Mouse (Mus musculus) urinary bladder, adult 2 months (tissue): Measurements from ENCODE around the gene Gm49027. TPM values are rescaled to one million over a fixed set of nuclear protein-coding genes. Genes with fewer than 3 reads are reported as not detected.
"Not testable (repeated sequence)": the region's sequence is repeated elsewhere in the genome, so short reads cannot be mapped to it uniquely, and the experiment has no call there.

ENCODE experiments used
- DNase-seq: peaks from one replicate; pipeline ENCODE4 v3.0.0; 2022; ENCODE audit warnings: low spot score
- polyA plus RNA-seq: library from polyadenylated mRNA; depleted of rRNA; stranded (reverse); fragments of >200 nt; gene quantifications from 2 replicates; pipeline ENCODE4 v1.2.3, GENCODE M21; 2012; rRNA removed

Gene Gm49027
- 0.51 and 1.1 TPM in 2 replicates for polyA plus RNA-seq

GRCm38 (mm10) chr5:123525281-123525680 is at the start of gene Gm49027:
Gene Gm49027 (minus strand): TSS chr5:123525488.
- no peak for DNase-seq

- no peak for DNase-seq
Observed at GRCm38 (mm10) chr5:123573362-123573761, 48.1 kb upstream of the Gm49027 start.

- DNase-seq, result peak; percentile 96
Observed at GRCm38 (mm10) chr5:123572357-123573186, 47.3 kb upstream of the Gm49027 start, which contains the start of gene Vps33a. Gene Vps33a (minus strand): TSS chr5:123573038.

- DNase-seq, result no peak
Observed at GRCm38 (mm10) chr5:123561128-123561527, 35.8 kb upstream of the Gm49027 start.

GRCm38 (mm10) chr5:123559588-123559987 is 34.3 kb upstream of the Gm49027 start:
- DNase-seq, result no peak

GRCm38 (mm10) chr5:123556451-123556850 is 31.2 kb upstream of the Gm49027 start:
- DNase-seq, result no peak

- DNase-seq, result no peak
Observed at GRCm38 (mm10) chr5:123555693-123556092, 30.4 kb upstream of the Gm49027 start.

GRCm38 (mm10) chr5:123533801-123534200 is 8.5 kb upstream of the Gm49027 start:
- no peak for DNase-seq

GRCm38 (mm10) chr5:123530056-123530455 is 4.8 kb upstream of the Gm49027 start:
- DNase-seq, result no peak

- no peak for DNase-seq
Observed at GRCm38 (mm10) chr5:123528641-123529040, 3.4 kb upstream of the Gm49027 start.

- no peak for DNase-seq
Observed at GRCm38 (mm10) chr5:123525916-123526495, 718 bp upstream of the Gm49027 start.

- no peak for DNase-seq
Observed at GRCm38 (mm10) chr5:123524393-123524750, 916 bp downstream of the Gm49027 start.

GRCm38 (mm10) chr5:123523692-123524392 is 1.4 kb downstream of the Gm49027 start, which contains the start of gene Diablo:
Gene Diablo (minus strand): TSS chr5:123524176.
- DNase-seq, result peak; percentile 95

- no peak for DNase-seq
Observed at GRCm38 (mm10) chr5:123522166-123522565, 3.1 kb downstream of the Gm49027 start.

GRCm38 (mm10) chr5:123521621-123522020 is 3.7 kb downstream of the Gm49027 start:
- no peak for DNase-seq

GRCm38 (mm10) chr5:123520666-123521065 is 4.6 kb downstream of the Gm49027 start:
- DNase-seq, result no peak

- no peak for DNase-seq
Observed at GRCm38 (mm10) chr5:123514871-123515270, 10.4 kb downstream of the Gm49027 start.

GRCm38 (mm10) chr5:123512102-123512501 is 13.2 kb downstream of the Gm49027 start:
- DNase-seq, result no peak

GRCm38 (mm10) chr5:123511426-123511825 is 13.9 kb downstream of the Gm49027 start:
- DNase-seq, result not testable (repeated sequence)

- no peak for DNase-seq
Observed at GRCm38 (mm10) chr5:123510160-123510559, 15.1 kb downstream of the Gm49027 start, which contains the start of gene B3gnt4. Gene B3gnt4 (plus strand): TSS chr5:123510460.

GRCm38 (mm10) chr5:123508921-123509320 is 16.4 kb downstream of the Gm49027 start:
- no peak for DNase-seq
